Mouse (Mus musculus): ENCODE results near the gene Tmem91. TPM values are rescaled to one million over a fixed set of nuclear protein-coding genes. Genes with fewer than 3 reads are reported as not detected.

The Tmem91 gene
- polyA plus RNA-seq, 1 experiment: 0.18 TPM

GRCm38 (mm10) chr7:25674297-25674696, 669 bp downstream of the Tmem91 start:
- TF ChIP-seq CTCF (IDR thresholded peaks at IDR 0.05; ENCODE audit: control insufficient read depth, insufficient read depth, insufficient read length) (no peak), MYOD1 (IDR thresholded peaks at IDR 0.05; ENCODE audit: control insufficient read depth, insufficient read length, low read depth) (no peak), MAX (IDR thresholded peaks at IDR 0.05) (no peak), CEBPB (IDR thresholded peaks at IDR 0.05; ENCODE audit: low read depth) (no peak), USF1 (IDR thresholded peaks at IDR 0.05; ENCODE audit: low read depth) (no peak), FOSL1 (IDR thresholded peaks at IDR 0.05; ENCODE audit: insufficient read depth, low read length, poor library complexity, severe bottlenecking) (no peak), MYOG (IDR thresholded peaks at IDR 0.05; ENCODE audit: control insufficient read depth, extremely low read depth, insufficient read length) (no peak)
- Histone ChIP-seq H3ac (ENCODE audit: control insufficient read depth, insufficient read length, low read depth) (no peak overlapping the region), H3K36me3 (ENCODE audit: control insufficient read depth, insufficient read depth) (no peaks in the 10 kb centered on the region), H3K79me2 (ENCODE audit: control insufficient read depth, insufficient read depth) (no peaks in the 10 kb centered on the region), H3K4me3 (ENCODE audit: insufficient read depth, poor library complexity, severe bottlenecking) (no peak overlapping the region), H3K27me3 (ENCODE audit: control insufficient read depth, insufficient read depth, insufficient read length) (peaks cover 8% of the 10 kb centered on the region), H3K79me3 (ENCODE audit: low read depth) (no peaks in the 10 kb centered on the region)

- H3K4me3 ChIP-seq (ENCODE audit: insufficient read depth, poor library complexity, severe bottlenecking): no peak overlapping the region
- TF ChIP-seq CTCF (IDR thresholded peaks at IDR 0.05; ENCODE audit: control insufficient read depth, insufficient read depth, insufficient read length) (no peak), FOSL1 (IDR thresholded peaks at IDR 0.05; ENCODE audit: insufficient read depth, low read length, poor library complexity, severe bottlenecking) (no peak), MYOG (IDR thresholded peaks at IDR 0.05; ENCODE audit: control insufficient read depth, extremely low read depth, insufficient read length) (no peak), USF1 (IDR thresholded peaks at IDR 0.05; ENCODE audit: low read depth) (no peak), CEBPB (IDR thresholded peaks at IDR 0.05; ENCODE audit: low read depth) (no peak), MYOD1 (IDR thresholded peaks at IDR 0.05; ENCODE audit: control insufficient read depth, insufficient read length, low read depth) (no peak), MAX (IDR thresholded peaks at IDR 0.05) (no peak)
- H3K79me2 ChIP-seq (ENCODE audit: control insufficient read depth, insufficient read depth): no peaks in the 10 kb centered on the region
- no peak overlapping the region for H3ac ChIP-seq (ENCODE audit: control insufficient read depth, insufficient read length, low read depth)
- no peaks in the 10 kb centered on the region for H3K36me3 ChIP-seq (ENCODE audit: control insufficient read depth, insufficient read depth)
- H3K79me3 ChIP-seq (ENCODE audit: low read depth): no peaks in the 10 kb centered on the region
- peaks cover 8% of the 10 kb centered on the region for H3K27me3 ChIP-seq (ENCODE audit: control insufficient read depth, insufficient read depth, insufficient read length)
Measured at GRCm38 (mm10) chr7:25672442-25672841, 2.5 kb downstream of the Tmem91 start.

GRCm38 (mm10) chr7:25671686-25672085, 3.3 kb downstream of the Tmem91 start:
- H3ac ChIP-seq (ENCODE audit: control insufficient read depth, insufficient read length, low read depth): no peak overlapping the region
- H3K4me3 ChIP-seq (ENCODE audit: insufficient read depth, poor library complexity, severe bottlenecking): no peak overlapping the region
- H3K27me3 ChIP-seq (ENCODE audit: control insufficient read depth, insufficient read depth, insufficient read length): peaks cover 8% of the 10 kb centered on the region
- no peaks in the 10 kb centered on the region for H3K79me3 ChIP-seq (ENCODE audit: low read depth)
- no peaks in the 10 kb centered on the region for H3K79me2 ChIP-seq (ENCODE audit: control insufficient read depth, insufficient read depth)
- TF ChIP-seq USF1 (IDR thresholded peaks at IDR 0.05; ENCODE audit: low read depth): no peak
- TF ChIP-seq FOSL1 (IDR thresholded peaks at IDR 0.05; ENCODE audit: insufficient read depth, low read length, poor library complexity, severe bottlenecking): no peak
- no peak for TF ChIP-seq CEBPB (IDR thresholded peaks at IDR 0.05; ENCODE audit: low read depth)
- no peak for TF ChIP-seq MYOD1 (IDR thresholded peaks at IDR 0.05; ENCODE audit: control insufficient read depth, insufficient read length, low read depth)
- TF ChIP-seq MYOG (IDR thresholded peaks at IDR 0.05; ENCODE audit: control insufficient read depth, extremely low read depth, insufficient read length): no peak
- TF ChIP-seq MAX (IDR thresholded peaks at IDR 0.05): no peak
- no peak for TF ChIP-seq CTCF (IDR thresholded peaks at IDR 0.05; ENCODE audit: control insufficient read depth, insufficient read depth, insufficient read length)
- no peaks in the 10 kb centered on the region for H3K36me3 ChIP-seq (ENCODE audit: control insufficient read depth, insufficient read depth)

- Histone ChIP-seq H3ac (ENCODE audit: control insufficient read depth, insufficient read length, low read depth) (no peak overlapping the region), H3K4me3 (ENCODE audit: insufficient read depth, poor library complexity, severe bottlenecking) (no peak overlapping the region), H3K79me2 (ENCODE audit: control insufficient read depth, insufficient read depth) (no peaks in the 10 kb centered on the region), H3K27me3 (ENCODE audit: control insufficient read depth, insufficient read depth, insufficient read length) (peaks cover 8% of the 10 kb centered on the region), H3K79me3 (ENCODE audit: low read depth) (no peaks in the 10 kb centered on the region), H3K36me3 (ENCODE audit: control insufficient read depth, insufficient read depth) (peaks cover 2% of the 10 kb centered on the region)
- TF ChIP-seq MAX (IDR thresholded peaks at IDR 0.05): no peak
- TF ChIP-seq MYOD1 (IDR thresholded peaks at IDR 0.05; ENCODE audit: control insufficient read depth, insufficient read length, low read depth): no peak
- no peak for TF ChIP-seq MYOG (IDR thresholded peaks at IDR 0.05; ENCODE audit: control insufficient read depth, extremely low read depth, insufficient read length)
- no peak for TF ChIP-seq USF1 (IDR thresholded peaks at IDR 0.05; ENCODE audit: low read depth)
- TF ChIP-seq CTCF (IDR thresholded peaks at IDR 0.05; ENCODE audit: control insufficient read depth, insufficient read depth, insufficient read length): no peak
- TF ChIP-seq CEBPB (IDR thresholded peaks at IDR 0.05; ENCODE audit: low read depth): no peak
- no peak for TF ChIP-seq FOSL1 (IDR thresholded peaks at IDR 0.05; ENCODE audit: insufficient read depth, low read length, poor library complexity, severe bottlenecking)
Measured at GRCm38 (mm10) chr7:25670096-25670495, 4.9 kb downstream of the Tmem91 start.

- Histone ChIP-seq H3K79me2 (ENCODE audit: control insufficient read depth, insufficient read depth) (no peaks in the 10 kb centered on the region), H3K79me3 (ENCODE audit: low read depth) (no peaks in the 10 kb centered on the region), H3K4me3 (ENCODE audit: insufficient read depth, poor library complexity, severe bottlenecking) (no peak overlapping the region), H3ac (ENCODE audit: control insufficient read depth, insufficient read length, low read depth) (no peak overlapping the region), H3K27me3 (ENCODE audit: control insufficient read depth, insufficient read depth, insufficient read length) (peaks cover 6% of the 10 kb centered on the region), H3K36me3 (ENCODE audit: control insufficient read depth, insufficient read depth) (peaks cover 7% of the 10 kb centered on the region)
- TF ChIP-seq CEBPB (IDR thresholded peaks at IDR 0.05; ENCODE audit: low read depth): no peak
- TF ChIP-seq MAX (IDR thresholded peaks at IDR 0.05): no peak
- no peak for TF ChIP-seq USF1 (IDR thresholded peaks at IDR 0.05; ENCODE audit: low read depth)
- TF ChIP-seq CTCF (IDR thresholded peaks at IDR 0.05; ENCODE audit: control insufficient read depth, insufficient read depth, insufficient read length): no peak
- no peak for TF ChIP-seq MYOD1 (IDR thresholded peaks at IDR 0.05; ENCODE audit: control insufficient read depth, insufficient read length, low read depth)
- TF ChIP-seq FOSL1 (IDR thresholded peaks at IDR 0.05; ENCODE audit: insufficient read depth, low read length, poor library complexity, severe bottlenecking): no peak
- no peak for TF ChIP-seq MYOG (IDR thresholded peaks at IDR 0.05; ENCODE audit: control insufficient read depth, extremely low read depth, insufficient read length)
Measured at GRCm38 (mm10) chr7:25669631-25670030, 5.3 kb downstream of the Tmem91 start.

- TF ChIP-seq MYOG (IDR thresholded peaks at IDR 0.05; ENCODE audit: control insufficient read depth, extremely low read depth, insufficient read length): no peak
- TF ChIP-seq MYOD1 (IDR thresholded peaks at IDR 0.05; ENCODE audit: control insufficient read depth, insufficient read length, low read depth): no peak
- TF ChIP-seq CTCF (IDR thresholded peaks at IDR 0.05; ENCODE audit: control insufficient read depth, insufficient read depth, insufficient read length): no peak
- no peak for TF ChIP-seq CEBPB (IDR thresholded peaks at IDR 0.05; ENCODE audit: low read depth)
- TF ChIP-seq USF1 (IDR thresholded peaks at IDR 0.05; ENCODE audit: low read depth): no peak
- TF ChIP-seq MAX (IDR thresholded peaks at IDR 0.05): no peak
- no peak for TF ChIP-seq FOSL1 (IDR thresholded peaks at IDR 0.05; ENCODE audit: insufficient read depth, low read length, poor library complexity, severe bottlenecking)
- H3ac ChIP-seq (ENCODE audit: control insufficient read depth, insufficient read length, low read depth): no peak overlapping the region
- H3K27me3 ChIP-seq (ENCODE audit: control insufficient read depth, insufficient read depth, insufficient read length): peaks cover under 1% of the 10 kb centered on the region
- no peak overlapping the region for H3K4me3 ChIP-seq (ENCODE audit: insufficient read depth, poor library complexity, severe bottlenecking)
- peaks cover 11% of the 10 kb centered on the region for H3K36me3 ChIP-seq (ENCODE audit: control insufficient read depth, insufficient read depth)
- H3K79me3 ChIP-seq (ENCODE audit: low read depth): no peaks in the 10 kb centered on the region
- no peaks in the 10 kb centered on the region for H3K79me2 ChIP-seq (ENCODE audit: control insufficient read depth, insufficient read depth)
Measured at GRCm38 (mm10) chr7:25669158-25669557, 5.8 kb downstream of the Tmem91 start.
